Mouse (Mus musculus) embryonic facial prominence, embryonic 11.5 days (tissue): ENCODE measurements around the gene St3gal2. TPM values are rescaled to one million over a fixed set of nuclear protein-coding genes. Genes with fewer than 3 reads are reported as not detected.
"Not testable (repeated sequence)": the region's sequence is repeated elsewhere in the genome, so short reads cannot be mapped to it uniquely, and the experiment has no call there.

Experiments
- ATAC-seq: fragments of 200-750 bp; cut with Nextera tagmentation; replicated peaks from 2 replicates; pipeline ENCODE4 v1.8.0; 2017; ENCODE audit warnings: low read depth; ENCODE audit not compliant: insufficient number of reproducible peaks, low FRiP score, low TSS enrichment
- DNase-seq: peaks from one replicate; pipeline ENCODE4 v3.0.0-alpha.2; 2015; ENCODE audit warnings: low spot score
- H3K27ac ChIP-seq: fragments of 300-500 bp; sonication (generic); replicated peaks from 2 replicates; pipeline ENCODE4 v1.5.1; 2014; ENCODE audit warnings: mild to moderate bottlenecking, low read depth, low read length, control low read depth
- H3K27me3 ChIP-seq: fragments of 300-500 bp; sonication (generic); 2 replicates; pipeline ENCODE4 v1.6.1; 2014; ENCODE audit warnings: mild to moderate bottlenecking, low read length, moderate library complexity, mixed read lengths; ENCODE audit not compliant: control insufficient read depth, insufficient read depth
- H3K36me3 ChIP-seq: fragments of 300-500 bp; sonication (generic); replicated peaks from 2 replicates; pipeline ENCODE4 v1.6.1; 2014; ENCODE audit warnings: low read depth, mild to moderate bottlenecking, low read length, moderate library complexity, mixed read lengths; ENCODE audit not compliant: control insufficient read depth, insufficient read depth
- H3K4me1 ChIP-seq: fragments of 300-500 bp; sonication (generic); 2 replicates; pipeline ENCODE4 v1.6.1; 2014; ENCODE audit warnings: low read length, mixed read lengths; ENCODE audit not compliant: control insufficient read depth, insufficient read depth
- H3K4me2 ChIP-seq: fragments of 300-500 bp; sonication (generic); 2 replicates; pipeline ENCODE4 v1.6.1; 2014; ENCODE audit warnings: low read depth, mild to moderate bottlenecking, control low read depth, low read length, moderate library complexity
- H3K4me3 ChIP-seq: fragments of 300-500 bp; sonication (generic); 2 replicates; pipeline ENCODE4 v1.5.1; 2014; ENCODE audit warnings: low read depth, low read length, control low read depth
- H3K9ac ChIP-seq: fragments of 300-500 bp; sonication (generic); replicated peaks from 2 replicates; pipeline ENCODE4 v1.6.1; 2014; ENCODE audit warnings: mild to moderate bottlenecking, control low read depth, low read length
- H3K9me3 ChIP-seq: fragments of 300-500 bp; sonication (generic); replicated peaks from 2 replicates; pipeline ENCODE4 v1.6.1; 2016; ENCODE audit warnings: mild to moderate bottlenecking, low read length, inconsistent platforms, mixed read lengths; ENCODE audit not compliant: control insufficient read depth
- WGBS: fragments of 180-500 bp; shearing (Covaris S2); extraction: QIAGEN DNeasy Blood & Tissue Kit; methylation state at CpG from one replicate; pipeline ENCODE4 v1.1.7; 2014; 5-methylcytosine and 5-hydroxymethylcytosine counted together
- polyA plus RNA-seq: library from polyadenylated mRNA; unstranded; fragments of >200 nt; fragmentation: Nextera tagmentation; extraction: Ambion mirVana; gene quantifications from 2 replicates; pipeline ENCODE4 v1.2.1, GENCODE M21; 2014

The St3gal2 gene
- polyA plus RNA-seq, 1 experiment from 2014 or later, result 15.1 TPM

GRCm38 (mm10) chr8:110957471-110957870, 37.7 kb downstream of the St3gal2 start:
- no peaks in the 10 kb centered on the region for H3K9me3 ChIP-seq
- H3K4me1 ChIP-seq, result no peaks in the 10 kb centered on the region
- no peak overlapping the region for H3K9ac ChIP-seq
- H3K4me2 ChIP-seq, result no peak overlapping the region
- H3K27ac ChIP-seq, result no peak overlapping the region
- ATAC-seq (no peak), DNase-seq (no peak)
- H3K4me3 ChIP-seq, result no peak overlapping the region
- H3K36me3 ChIP-seq, result peaks cover 6% of the 10 kb centered on the region
- 90% methylated on average over 19 of the region's 19 CpGs for WGBS
- H3K27me3 ChIP-seq, result no peaks in the 10 kb centered on the region

- no peaks in the 10 kb centered on the region for H3K27me3 ChIP-seq
- DNase-seq, result no peak
- ATAC-seq, result no peak
- no peaks in the 10 kb centered on the region for H3K4me1 ChIP-seq
- no peak overlapping the region for H3K4me2 ChIP-seq
- WGBS, result 95% methylated on average over 5 of the region's 5 CpGs
- H3K9me3 ChIP-seq, result no peaks in the 10 kb centered on the region
- H3K27ac ChIP-seq, result no peak overlapping the region
- no peak overlapping the region for H3K4me3 ChIP-seq
- no peak overlapping the region for H3K9ac ChIP-seq
- H3K36me3 ChIP-seq, result peaks cover 6% of the 10 kb centered on the region
Observed at GRCm38 (mm10) chr8:110958135-110958534, 38.4 kb downstream of the St3gal2 start.

- not testable (repeated sequence) for H3K9me3 ChIP-seq, H3K4me2 ChIP-seq, DNase-seq, ATAC-seq, H3K27me3 ChIP-seq, H3K4me3 ChIP-seq, H3K27ac ChIP-seq, H3K4me1 ChIP-seq, H3K36me3 ChIP-seq, H3K9ac ChIP-seq
- WGBS, result 93% methylated on average over 7 of the region's 7 CpGs
Observed at GRCm38 (mm10) chr8:110958553-110958952, 38.8 kb downstream of the St3gal2 start.

GRCm38 (mm10) chr8:110959071-110959780, 39.5 kb downstream of the St3gal2 start:
- H3K4me3 ChIP-seq, result no peak overlapping the region
- ATAC-seq, result no peak
- H3K9me3 ChIP-seq, result no peaks in the 10 kb centered on the region
- 94% methylated on average over 12 of the region's 12 CpGs for WGBS
- DNase-seq, result no peak
- no peak overlapping the region for H3K9ac ChIP-seq
- no peaks in the 10 kb centered on the region for H3K4me1 ChIP-seq
- no peak overlapping the region for H3K27ac ChIP-seq
- H3K36me3 ChIP-seq, result peaks cover 6% of the 10 kb centered on the region
- no peak overlapping the region for H3K4me2 ChIP-seq
- no peaks in the 10 kb centered on the region for H3K27me3 ChIP-seq

- Histone ChIP-seq H3K4me3 (no peak overlapping the region), H3K4me1 (no peaks in the 10 kb centered on the region), H3K36me3 (peaks cover 6% of the 10 kb centered on the region), H3K4me2 (no peak overlapping the region), H3K27me3 (no peaks in the 10 kb centered on the region), H3K9me3 (no peaks in the 10 kb centered on the region), H3K27ac (no peak overlapping the region), H3K9ac (no peak overlapping the region)
- no peak for DNase-seq
- 91% methylated on average over 6 of the region's 6 CpGs for WGBS
- no peak for ATAC-seq
Observed at GRCm38 (mm10) chr8:110959906-110960305, 40.2 kb downstream of the St3gal2 start.

- DNase-seq, result no peak
- H3K27me3 ChIP-seq, result no peaks in the 10 kb centered on the region
- H3K36me3 ChIP-seq, result peaks cover 2% of the 10 kb centered on the region
- H3K27ac ChIP-seq, result no peak overlapping the region
- H3K4me1 ChIP-seq, result no peaks in the 10 kb centered on the region
- WGBS, result 97% methylated on average over 2 of the region's 2 CpGs
- H3K9ac ChIP-seq, result no peak overlapping the region
- ATAC-seq, result no peak
- H3K4me3 ChIP-seq, result no peak overlapping the region
- no peaks in the 10 kb centered on the region for H3K9me3 ChIP-seq
- no peak overlapping the region for H3K4me2 ChIP-seq
Observed at GRCm38 (mm10) chr8:110963051-110963450, 43.3 kb downstream of the St3gal2 start.

GRCm38 (mm10) chr8:110964666-110965065, 44.9 kb downstream of the St3gal2 start:
- Histone ChIP-seq H3K27ac (no peak overlapping the region), H3K4me3 (no peak overlapping the region), H3K9ac (no peak overlapping the region), H3K4me2 (no peak overlapping the region), H3K9me3 (no peaks in the 10 kb centered on the region), H3K27me3 (no peaks in the 10 kb centered on the region), H3K4me1 (no peaks in the 10 kb centered on the region), H3K36me3 (peaks cover 2% of the 10 kb centered on the region; the same call in 1 of the 2 replicates)
- DNase-seq, result no peak
- 90% methylated on average over 7 of the region's 7 CpGs for WGBS
- no peak for ATAC-seq

GRCm38 (mm10) chr8:110965594-110965993, 45.9 kb downstream of the St3gal2 start:
- H3K4me3 ChIP-seq, result no peak overlapping the region
- H3K27ac ChIP-seq, result no peak overlapping the region
- H3K27me3 ChIP-seq, result no peaks in the 10 kb centered on the region
- H3K4me2 ChIP-seq, result no peak overlapping the region
- 75% methylated on average over 7 of the region's 7 CpGs for WGBS
- H3K9ac ChIP-seq, result no peak overlapping the region
- ATAC-seq (no peak), DNase-seq (no peak)
- no peaks in the 10 kb centered on the region for H3K9me3 ChIP-seq
- no peaks in the 10 kb centered on the region for H3K4me1 ChIP-seq
- peaks cover 2% of the 10 kb centered on the region; the same call in 1 of the 2 replicates for H3K36me3 ChIP-seq
